Mouse (Mus musculus): ENCODE measurements at regions not wholly inside any gene's neighbourhood (a gene's known extent, or its start where the extent isn't known, plus 50 kb on each side); places are given as distances from the start of the nearest gene placed in this dataset.

- no peak overlapping the region for H3K9ac ChIP-seq (ENCODE audit: low read depth, low read length)
- ATAC-seq (ENCODE audit: low read depth) = peak; percentile 58; the same call in 1 of the 2 replicates
- H3K27ac ChIP-seq (ENCODE audit: low read length) = no peak overlapping the region
- H3K9me3 ChIP-seq (replicated peaks; ENCODE audit: control insufficient read depth, low read length) = no peaks in the 10 kb centered on the region
- WGBS (ENCODE audit: insufficient replicate concordance) = 50% methylated on average over 6 of the region's 6 CpGs
- no peaks in the 10 kb centered on the region for H3K36me3 ChIP-seq (ENCODE audit: control insufficient read depth, insufficient read depth)
- no peaks in the 10 kb centered on the region for H3K27me3 ChIP-seq (ENCODE audit: control insufficient read depth, insufficient read depth, low read depth, low read length)
- no peaks in the 10 kb centered on the region for H3K4me1 ChIP-seq (ENCODE audit: control insufficient read depth, low read depth, low read length)
- H3K4me3 ChIP-seq (ENCODE audit: low read depth, low read length) = no peak overlapping the region
- H3K4me2 ChIP-seq (ENCODE audit: low read depth, low read length) = no peak overlapping the region
These were observed 80.2 kb downstream of the Fthl17a start for GRCm38 (mm10) chrX:85329474-85330225.

- 55% methylated on average over 3 of the region's 3 CpGs for WGBS (ENCODE audit: insufficient replicate concordance)
- Histone ChIP-seq H3K4me1 (ENCODE audit: control insufficient read depth, low read depth, low read length) (no peaks in the 10 kb centered on the region), H3K27ac (ENCODE audit: low read length) (no peak overlapping the region), H3K36me3 (ENCODE audit: control insufficient read depth, insufficient read depth) (no peaks in the 10 kb centered on the region), H3K9me3 (replicated peaks; ENCODE audit: control insufficient read depth, low read length) (no peaks in the 10 kb centered on the region), H3K4me3 (ENCODE audit: low read depth, low read length) (no peak overlapping the region), H3K9ac (ENCODE audit: low read depth, low read length) (no peak overlapping the region), H3K27me3 (ENCODE audit: control insufficient read depth, insufficient read depth, low read depth, low read length) (no peaks in the 10 kb centered on the region), H3K4me2 (ENCODE audit: low read depth, low read length) (no peak overlapping the region)
- no peak for ATAC-seq (ENCODE audit: low read depth)
These were observed 94.0 kb downstream of the Fthl17a start for GRCm38 (mm10) chrX:85343517-85343916.

- WGBS (ENCODE audit: insufficient replicate concordance) = 36% methylated on average over 3 of the region's 3 CpGs
- Histone ChIP-seq H3K9ac (ENCODE audit: low read depth, low read length) (no peak overlapping the region), H3K36me3 (ENCODE audit: control insufficient read depth, insufficient read depth) (no peaks in the 10 kb centered on the region), H3K4me3 (ENCODE audit: low read depth, low read length) (no peak overlapping the region), H3K4me1 (ENCODE audit: control insufficient read depth, low read depth, low read length) (no peaks in the 10 kb centered on the region), H3K9me3 (replicated peaks; ENCODE audit: control insufficient read depth, low read length) (no peaks in the 10 kb centered on the region), H3K27ac (ENCODE audit: low read length) (no peak overlapping the region), H3K4me2 (ENCODE audit: low read depth, low read length) (no peak overlapping the region), H3K27me3 (ENCODE audit: control insufficient read depth, insufficient read depth, low read depth, low read length) (no peaks in the 10 kb centered on the region)
- ATAC-seq (ENCODE audit: low read depth) = no peak
These were observed 125.8 kb downstream of the Fthl17a start for GRCm38 (mm10) chrX:85375296-85375695.

- Histone ChIP-seq H3K4me1 (ENCODE audit: control insufficient read depth, low read depth, low read length) (no peaks in the 10 kb centered on the region), H3K4me2 (ENCODE audit: low read depth, low read length) (no peak overlapping the region), H3K4me3 (ENCODE audit: low read depth, low read length) (no peak overlapping the region), H3K36me3 (ENCODE audit: control insufficient read depth, insufficient read depth) (no peaks in the 10 kb centered on the region), H3K9me3 (replicated peaks; ENCODE audit: control insufficient read depth, low read length) (no peaks in the 10 kb centered on the region), H3K9ac (ENCODE audit: low read depth, low read length) (no peak overlapping the region), H3K27ac (ENCODE audit: low read length) (no peak overlapping the region), H3K27me3 (ENCODE audit: control insufficient read depth, insufficient read depth, low read depth, low read length) (no peaks in the 10 kb centered on the region)
- WGBS (ENCODE audit: insufficient replicate concordance) = 60% methylated on average over 2 of the region's 2 CpGs
- no peak for ATAC-seq (ENCODE audit: low read depth)
These were observed 135.0 kb downstream of the Fthl17a start for GRCm38 (mm10) chrX:85384452-85384851.

All from liver, embryonic 16.5 days (tissue).